Mouse (Mus musculus) liver, adult 2 months (tissue): Measurements from ENCODE around the gene Tex29. TPM values are rescaled to one million over a fixed set of nuclear protein-coding genes. Genes with fewer than 3 reads are reported as not detected.

Experiments
- DNase-seq: peaks from one replicate; pipeline ENCODE4 v3.0.0-alpha.2; 2011; ENCODE audit warnings: low read depth, low spot score; ENCODE audit errors: extremely low read depth
- H3K27ac ChIP-seq: fragments of 200-500 bp; replicated peaks from 2 replicates; pipeline ENCODE4 v1.5.1; 2012; ENCODE audit warnings: low read depth, mild to moderate bottlenecking, control low read depth, inconsistent platforms, low read length; ENCODE audit not compliant: insufficient read depth
- H3K27me3 ChIP-seq: fragments of 200-500 bp; 2 replicates; pipeline ENCODE4 v1.6.1; 2012; ENCODE audit warnings: mild to moderate bottlenecking, moderate library complexity, low read length, inconsistent platforms; ENCODE audit not compliant: control insufficient read depth, insufficient read depth
- H3K36me3 ChIP-seq: fragments of 200-500 bp; 2 replicates; pipeline ENCODE4 v1.6.1; 2012; ENCODE audit warnings: low read length, inconsistent platforms; ENCODE audit not compliant: control insufficient read depth, insufficient read depth
- H3K4me1 ChIP-seq: fragments of 200-500 bp; 2 replicates; pipeline ENCODE4 v1.6.1; 2011; ENCODE audit warnings: low read length; ENCODE audit not compliant: control insufficient read depth, insufficient read depth
- H3K4me3 ChIP-seq: fragments of 200-500 bp; 2 replicates; pipeline ENCODE4 v1.5.1; 2011; ENCODE audit warnings: low read depth, mild to moderate bottlenecking, control low read depth, low read length, moderate library complexity; ENCODE audit not compliant: insufficient read depth
- H3K79me2 ChIP-seq: fragments of 200-500 bp; 2 replicates; pipeline ENCODE4 v1.6.1; 2012; ENCODE audit warnings: inconsistent platforms, mild to moderate bottlenecking, low read length, moderate library complexity; ENCODE audit not compliant: control insufficient read depth, insufficient read depth
- H3K9ac ChIP-seq: fragments of 200-500 bp; 2 replicates; pipeline ENCODE4 v1.6.1; 2012; ENCODE audit warnings: low read depth, mild to moderate bottlenecking, control low read depth, inconsistent platforms, low read length
- CTCF ChIP-seq: fragments of 200-500 bp; IDR thresholded peaks from 2 replicates; pipeline ENCODE4 v1.5.1; 2011; ENCODE audit warnings: low read depth, low read length, control low read depth
- POLR2A ChIP-seq: fragments of 200-500 bp; IDR thresholded peaks from 2 replicates; pipeline ENCODE4 v1.6.1; 2011; ENCODE audit warnings: low read length, control low read depth; ENCODE audit not compliant: insufficient read depth; ENCODE audit errors: extremely low read depth
- WGBS: fragments of 180-500 bp; shearing (Covaris S2); methylation state at CpG from one replicate; pipeline ENCODE4 v1.1.7; 2018; 5-methylcytosine and 5-hydroxymethylcytosine counted together
- polyA plus RNA-seq: library from polyadenylated mRNA; depleted of rRNA; stranded (reverse); fragments of >200 nt; gene quantifications from 2 replicates; pipeline ENCODE4 v1.2.3, GENCODE M21; 2012; rRNA removed
- total RNA-seq: library from RNA; depleted of rRNA; stranded (reverse); fragments of >200 nt; gene quantifications from 2 replicates; pipeline ENCODE4 v1.2.3, GENCODE M21; 2014; rRNA removed

Tex29 gene
- total RNA-seq (not detected in 2 replicates), polyA plus RNA-seq (not detected in 2 replicates)

- Histone ChIP-seq H3K27ac (no peak within 1 kb of the TSS), H3K79me2 (no peaks in the 10 kb centered on the region), H3K27me3 (no peaks in the 10 kb centered on the region), H3K36me3 (no peaks in the 10 kb centered on the region), H3K4me3 (no peak within 1 kb of the TSS), H3K4me1 (no peaks in the 10 kb centered on the region), H3K9ac (no peak within 1 kb of the TSS)
- no peak for DNase-seq
- WGBS, result 83% methylated on average over 5 of the region's 5 CpGs
- no peak for TF ChIP-seq POLR2A
Measured at GRCm38 (mm10) chr8:11840174-11840573, at the start of gene Tex29. Gene Tex29 (plus strand): TSS chr8:11840474.

- peaks cover 9% of the 10 kb centered on the region; the same call in 1 of the 2 replicates for H3K79me2 ChIP-seq
- DNase-seq, result no peak
- H3K4me1 ChIP-seq, result no peaks in the 10 kb centered on the region
- TF ChIP-seq CTCF (no peak), POLR2A (no peak)
- no peak overlapping the region for H3K27ac ChIP-seq
- no peak overlapping the region for H3K9ac ChIP-seq
- peaks cover 19% of the 10 kb centered on the region for H3K36me3 ChIP-seq
- no peak overlapping the region for H3K4me3 ChIP-seq
- H3K27me3 ChIP-seq, result no peaks in the 10 kb centered on the region
Measured at GRCm38 (mm10) chr8:11794956-11795355, 45.3 kb upstream of the Tex29 start.

- no peak for DNase-seq
- H3K27ac ChIP-seq, result no peak overlapping the region
- H3K4me3 ChIP-seq, result no peak overlapping the region
- peaks cover 6% of the 10 kb centered on the region; the same call in 1 of the 2 replicates for H3K79me2 ChIP-seq
- H3K4me1 ChIP-seq, result no peaks in the 10 kb centered on the region
- H3K36me3 ChIP-seq, result peaks cover 18% of the 10 kb centered on the region; the same call in 1 of the 2 replicates
- H3K27me3 ChIP-seq, result no peaks in the 10 kb centered on the region
- TF ChIP-seq POLR2A (no peak), CTCF (no peak)
- no peak overlapping the region for H3K9ac ChIP-seq
- 83% methylated on average over 8 of the region's 8 CpGs for WGBS
Measured at GRCm38 (mm10) chr8:11797128-11797527, 43.1 kb upstream of the Tex29 start.

GRCm38 (mm10) chr8:11797729-11798479 lies 42.4 kb upstream of the Tex29 start:
- 86% methylated on average over 14 of the region's 14 CpGs for WGBS
- no peak overlapping the region for H3K4me3 ChIP-seq

GRCm38 (mm10) chr8:11798480-11798867 lies 41.8 kb upstream of the Tex29 start:
- H3K79me2 ChIP-seq, result 0 out of 2 replicates have a peak, but pooled peaks cover 2% of the 10 kb centered on the region
- H3K4me1 ChIP-seq, result no peaks in the 10 kb centered on the region
- no peak overlapping the region for H3K9ac ChIP-seq
- no peak for TF ChIP-seq CTCF
- no peak for TF ChIP-seq POLR2A
- H3K27me3 ChIP-seq, result no peaks in the 10 kb centered on the region
- no peak for DNase-seq
- no peak overlapping the region for H3K4me3 ChIP-seq
- peaks cover 11% of the 10 kb centered on the region; the same call in 1 of the 2 replicates for H3K36me3 ChIP-seq
- no peak overlapping the region for H3K27ac ChIP-seq
- whole genome bisulfite sequencing, result 90% methylated on average over 4 of the region's 4 CpGs

More at GRCm38 (mm10) chr8:11797729-11798479, 42.4 kb upstream of the Tex29 start:
- H3K79me2 ChIP-seq, result peaks cover 3% of the 10 kb centered on the region; the same call in 1 of the 2 replicates
- no peak for DNase-seq
- no peaks in the 10 kb centered on the region for H3K4me1 ChIP-seq
- H3K27me3 ChIP-seq, result no peaks in the 10 kb centered on the region
- TF ChIP-seq CTCF (no peak), POLR2A (no peak)
- peaks cover 14% of the 10 kb centered on the region; the same call in 1 of the 2 replicates for H3K36me3 ChIP-seq
- H3K27ac ChIP-seq, result no peak overlapping the region
- H3K9ac ChIP-seq, result no peak overlapping the region

GRCm38 (mm10) chr8:11799098-11799497 lies 41.2 kb upstream of the Tex29 start:
- Histone ChIP-seq H3K27me3 (no peaks in the 10 kb centered on the region), H3K4me1 (no peaks in the 10 kb centered on the region), H3K4me3 (no peak overlapping the region), H3K27ac (no peak overlapping the region), H3K9ac (no peak overlapping the region), H3K79me2 (0 out of 2 replicates have a peak, but pooled peaks cover 2% of the 10 kb centered on the region), H3K36me3 (peaks cover 11% of the 10 kb centered on the region; the same call in 1 of the 2 replicates)
- TF ChIP-seq POLR2A (no peak), CTCF (no peak)
- DNase-seq, result no peak
- WGBS, result 82% methylated on average over 3 of the region's 3 CpGs
